Mouse (Mus musculus) forebrain, embryonic 10.5 days (tissue): ENCODE measurements around the gene Cav3. TPM values are rescaled to one million over a fixed set of nuclear protein-coding genes. Genes with fewer than 3 reads are reported as not detected.

Experiments
- DNase-seq: peaks from one replicate; pipeline ENCODE4 v3.0.0-alpha.2; 2017; ENCODE audit warnings: low spot score; ENCODE audit errors: extremely low spot score
- H3K27ac ChIP-seq: fragments of 300-500 bp; sonication (generic); 2 replicates; pipeline ENCODE4 v1.5.1; 2016; ENCODE audit warnings: mild to moderate bottlenecking
- H3K27me3 ChIP-seq: fragments of 300-500 bp; sonication (generic); 2 replicates; pipeline ENCODE4 v1.6.1; 2016; ENCODE audit warnings: mild to moderate bottlenecking; ENCODE audit not compliant: poor library complexity, severe bottlenecking
- H3K36me3 ChIP-seq: fragments of 300-500 bp; sonication (generic); replicated peaks from 2 replicates; pipeline ENCODE4 v1.6.1; 2016; ENCODE audit warnings: mild to moderate bottlenecking, moderate library complexity
- H3K4me1 ChIP-seq: fragments of 300-500 bp; sonication (generic); 2 replicates; pipeline ENCODE4 v1.6.1; 2016
- H3K4me3 ChIP-seq: fragments of 300-500 bp; sonication (generic); 2 replicates; pipeline ENCODE4 v1.5.1; 2016; ENCODE audit warnings: mild to moderate bottlenecking, moderate library complexity
- H3K9me3 ChIP-seq: fragments of 300-500 bp; sonication (generic); 2 replicates; pipeline ENCODE4 v1.6.1; 2016; ENCODE audit warnings: mild to moderate bottlenecking, moderate library complexity
- WGBS: fragments of 180-500 bp; shearing (Covaris S2); methylation state at CpG from one replicate; pipeline ENCODE4 v1.1.7; 2016; 5-methylcytosine and 5-hydroxymethylcytosine counted together
- polyA plus RNA-seq: library from polyadenylated mRNA; unstranded; fragments of >200 nt; fragmentation: Nextera tagmentation; extraction: Ambion mirVana; gene quantifications from 2 replicates; pipeline ENCODE4 v1.2.1, GENCODE M21; 2016

The Cav3 gene
- not detected in 2 replicates for polyA plus RNA-seq

DNA sequence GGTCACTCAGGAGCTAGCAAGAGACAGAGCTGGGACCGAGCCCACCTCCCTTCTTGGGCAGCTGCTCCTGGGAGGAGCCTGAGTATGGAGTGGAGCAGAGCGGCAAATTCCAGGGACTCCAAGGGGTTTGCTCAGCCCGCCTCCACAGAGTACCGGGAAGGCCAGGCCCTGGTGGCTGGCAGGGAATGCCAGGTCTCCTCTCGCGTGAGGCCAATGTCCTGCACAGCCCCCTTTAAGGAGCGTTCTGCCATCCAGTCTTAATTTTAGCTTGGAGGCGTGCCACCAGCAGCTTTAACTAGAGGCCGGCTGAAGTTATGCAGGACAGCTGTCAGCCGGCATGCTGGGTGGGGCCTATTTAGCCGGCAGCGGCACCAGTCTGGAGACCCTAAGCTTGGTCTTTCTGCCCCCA lies at the start of gene Cav3:
Gene Cav3, plus strand, starts transcription at position 165 of the 409 bp plus-strand sequence.
- Histone ChIP-seq H3K9me3 (no peaks in the 10 kb centered on the region), H3K4me3 (no peak within 1 kb of the TSS), H3K27ac (no peak within 1 kb of the TSS), H3K4me1 (no peaks in the 10 kb centered on the region), H3K27me3 (no peaks in the 10 kb centered on the region), H3K36me3 (no peaks in the 10 kb centered on the region)
- WGBS: 90% methylated on average over 12 of the region's 12 CpGs
- DNase-seq: no peak

DNA sequence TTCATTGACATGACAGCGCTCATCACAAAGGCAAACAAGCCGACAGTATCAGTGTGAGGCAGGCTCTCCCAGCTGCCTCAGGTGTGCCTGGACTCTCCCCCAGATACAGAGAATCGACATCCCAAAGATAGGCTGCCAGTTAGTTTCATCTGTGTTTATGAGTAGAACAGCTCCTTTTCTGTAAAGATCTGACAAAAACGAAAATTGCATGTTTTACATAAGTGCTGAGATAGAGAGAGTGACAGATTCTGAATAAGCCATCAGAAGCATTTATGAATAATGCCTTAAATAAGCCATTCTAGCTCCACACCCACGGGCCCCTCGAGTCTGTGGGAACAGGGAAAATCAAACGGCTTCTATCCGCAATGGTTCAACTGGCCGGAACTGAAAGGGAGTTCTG lies 40.0 kb upstream of the Cav3 start:
- WGBS: 88% methylated on average over 9 of the region's 9 CpGs
- Histone ChIP-seq H3K4me3 (no peak overlapping the region), H3K27me3 (no peaks in the 10 kb centered on the region), H3K36me3 (no peaks in the 10 kb centered on the region), H3K4me1 (no peaks in the 10 kb centered on the region), H3K27ac (no peak overlapping the region), H3K9me3 (no peaks in the 10 kb centered on the region)
- DNase-seq: no peak

DNA sequence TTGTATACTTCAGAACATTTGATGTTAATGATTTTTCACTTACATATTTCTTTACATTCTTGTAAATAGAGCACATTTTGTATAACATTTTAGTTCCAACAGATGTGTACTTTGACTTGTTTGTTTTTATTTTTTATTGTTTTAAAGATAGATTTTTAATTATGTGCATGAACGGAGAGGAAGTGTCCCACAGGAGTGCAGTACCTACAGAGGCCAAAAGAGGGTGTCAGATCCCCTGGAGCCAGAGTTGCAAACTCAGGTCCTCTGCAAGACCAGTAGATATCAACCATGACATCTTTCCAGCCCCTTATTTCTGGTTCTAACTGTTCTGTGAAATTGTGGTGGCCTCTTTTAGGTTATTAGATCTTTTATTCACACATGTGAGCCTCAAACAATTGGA lies 38.4 kb upstream of the Cav3 start:
- Histone ChIP-seq H3K27me3 (no peaks in the 10 kb centered on the region), H3K27ac (no peak overlapping the region), H3K36me3 (no peaks in the 10 kb centered on the region), H3K4me3 (no peak overlapping the region), H3K9me3 (no peaks in the 10 kb centered on the region), H3K4me1 (no peaks in the 10 kb centered on the region)
- no peak for DNase-seq
- WGBS: 92% methylated on average over 1 of the region's 1 CpGs

DNA sequence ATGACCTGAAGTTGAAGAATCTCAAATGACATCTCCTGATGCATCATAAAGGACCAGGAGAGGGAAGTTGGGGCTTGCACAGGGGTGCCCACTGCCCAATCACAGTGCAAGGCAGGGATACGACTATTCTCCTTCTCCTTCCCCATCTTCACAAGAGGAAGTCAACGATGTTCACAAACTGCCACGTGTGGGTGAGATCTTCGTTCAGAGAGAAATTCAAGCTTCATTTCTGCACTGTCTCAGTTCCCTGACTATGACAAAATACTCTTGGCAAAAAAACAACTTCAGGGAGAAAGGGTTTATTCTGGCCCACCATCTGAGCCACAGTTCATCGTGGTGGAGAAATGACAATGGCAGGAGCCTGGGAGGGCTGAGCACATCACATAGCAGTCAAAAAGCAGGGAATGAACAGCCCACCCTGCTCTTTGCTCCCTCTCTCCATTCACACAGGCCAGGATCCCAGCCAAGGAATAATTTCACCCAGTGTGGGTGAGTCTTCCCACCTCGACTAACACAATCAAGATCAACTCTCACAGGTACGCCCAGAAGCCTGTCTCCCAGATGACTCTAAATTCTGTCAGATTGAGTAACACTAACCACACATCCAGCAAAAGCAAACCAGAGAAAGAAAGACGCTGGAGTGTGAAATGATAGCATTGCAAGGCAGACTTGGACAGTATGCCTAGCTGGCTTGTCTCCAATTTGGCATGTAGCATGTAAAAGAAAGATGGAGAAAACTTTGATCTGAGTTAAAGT lies 35.4 kb upstream of the Cav3 start:
- H3K27me3 ChIP-seq: no peaks in the 10 kb centered on the region
- no peaks in the 10 kb centered on the region for H3K9me3 ChIP-seq
- no peaks in the 10 kb centered on the region for H3K36me3 ChIP-seq
- H3K4me1 ChIP-seq: no peaks in the 10 kb centered on the region
- no peak overlapping the region for H3K4me3 ChIP-seq
- no peak overlapping the region for H3K27ac ChIP-seq
- no peak for DNase-seq
- 93% methylated on average over 8 of the region's 8 CpGs for WGBS

DNA sequence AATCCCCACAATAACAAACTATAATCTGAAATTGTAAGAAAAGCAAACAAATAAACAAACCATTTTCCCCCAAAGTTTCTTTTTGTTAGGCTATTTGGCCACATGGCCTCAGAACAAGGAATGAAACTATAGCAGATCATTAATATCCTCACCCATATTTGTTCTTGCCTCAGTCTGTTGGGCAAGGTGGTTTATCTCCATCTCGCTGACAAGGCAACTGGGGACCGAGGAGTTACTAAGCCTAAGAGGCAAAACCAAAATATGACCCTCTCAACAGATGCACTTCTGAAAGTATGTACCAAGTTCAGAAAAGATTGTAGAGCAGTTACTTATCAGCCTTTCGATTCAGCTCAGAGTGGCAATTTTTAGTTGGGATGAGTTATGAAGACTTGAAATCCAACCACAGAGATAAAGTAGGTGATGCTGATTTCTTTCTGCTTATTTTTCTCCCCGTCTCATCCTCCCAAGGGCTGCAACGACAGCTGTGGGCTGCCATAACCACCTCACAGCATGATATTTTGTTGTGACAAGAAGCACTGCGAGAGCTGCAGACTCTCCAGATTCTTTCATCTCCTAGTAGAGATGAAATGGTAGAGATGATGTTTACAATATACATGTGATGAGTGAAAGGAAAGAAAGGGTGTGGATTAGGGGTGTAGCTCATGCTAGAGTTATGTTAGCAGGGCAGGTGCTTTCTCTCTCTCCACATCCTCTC lies 33.1 kb upstream of the Cav3 start:
- DNase-seq: no peak
- Histone ChIP-seq H3K27ac (no peak overlapping the region), H3K27me3 (no peaks in the 10 kb centered on the region), H3K9me3 (no peaks in the 10 kb centered on the region), H3K4me3 (no peak overlapping the region), H3K4me1 (no peaks in the 10 kb centered on the region), H3K36me3 (no peaks in the 10 kb centered on the region)
- WGBS: 79% methylated on average over 6 of the region's 6 CpGs

DNA sequence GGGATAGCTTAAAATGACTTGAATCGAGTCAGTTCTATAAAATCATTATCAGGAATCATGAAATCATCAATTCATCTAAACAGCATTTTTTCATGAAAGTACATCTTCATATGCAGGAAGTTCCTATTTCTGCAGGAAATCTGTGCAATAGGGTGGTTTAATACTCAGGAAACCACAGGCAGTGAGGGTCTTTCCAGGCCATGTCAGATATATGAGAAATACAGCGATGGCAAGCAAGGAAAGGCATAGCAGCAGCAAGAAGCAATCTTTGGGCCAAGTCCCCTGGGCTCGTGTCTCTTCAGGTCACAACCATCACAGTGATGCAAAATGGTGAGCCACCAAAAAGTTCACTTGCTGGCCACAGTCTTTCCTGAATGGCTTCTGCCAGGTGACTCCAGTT lies 13.6 kb upstream of the Cav3 start:
- 88% methylated on average over 3 of the region's 3 CpGs for WGBS
- H3K4me3 ChIP-seq: no peak overlapping the region
- no peaks in the 10 kb centered on the region for H3K27me3 ChIP-seq
- H3K9me3 ChIP-seq: no peaks in the 10 kb centered on the region
- H3K36me3 ChIP-seq: no peaks in the 10 kb centered on the region
- H3K4me1 ChIP-seq: peaks cover 7% of the 10 kb centered on the region; the same call in 1 of the 2 replicates
- no peak for DNase-seq
- H3K27ac ChIP-seq: no peak overlapping the region

DNA sequence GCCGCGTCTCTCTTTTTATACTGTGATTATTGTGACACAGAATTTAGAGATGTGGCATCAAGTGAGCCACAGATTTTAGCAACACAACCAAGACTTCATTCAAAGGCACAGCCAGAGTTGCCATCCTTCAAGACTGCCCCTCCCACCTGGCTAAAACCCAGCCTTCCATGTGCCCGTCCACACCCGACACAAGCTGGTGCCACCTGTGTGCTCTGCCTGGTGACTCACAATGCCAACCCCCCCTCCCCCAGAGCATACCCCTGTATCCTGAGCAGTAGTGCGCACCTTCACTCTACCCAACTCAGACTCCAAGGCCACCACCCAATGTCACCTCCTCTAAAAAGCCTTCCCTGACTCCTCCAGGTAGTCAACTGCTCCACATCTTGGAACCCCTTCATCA lies 2.2 kb downstream of the Cav3 start:
- WGBS: 86% methylated on average over 5 of the region's 5 CpGs
- Histone ChIP-seq H3K9me3 (no peaks in the 10 kb centered on the region), H3K27ac (no peak overlapping the region), H3K4me1 (no peaks in the 10 kb centered on the region), H3K4me3 (no peak overlapping the region), H3K27me3 (no peaks in the 10 kb centered on the region), H3K36me3 (no peaks in the 10 kb centered on the region)
- no peak for DNase-seq

DNA sequence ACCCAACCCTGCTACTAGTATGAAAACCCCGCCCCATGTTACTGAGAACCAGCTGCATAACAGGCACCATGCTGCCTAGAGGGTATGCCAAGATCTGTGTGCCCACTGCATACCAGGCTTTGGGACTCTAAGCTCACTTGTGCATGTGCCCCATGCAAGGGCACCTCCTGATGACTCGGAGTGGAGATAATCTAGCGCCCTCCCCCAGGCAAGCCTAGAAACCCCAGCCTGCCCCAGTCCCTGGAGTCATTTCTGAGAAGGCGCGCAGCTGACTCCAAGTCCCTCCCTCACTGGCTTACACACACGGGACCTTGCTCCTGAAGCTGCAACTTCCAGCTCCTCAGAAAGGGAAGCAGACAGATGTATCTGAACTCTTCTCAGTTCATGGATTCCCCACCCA lies 4.0 kb downstream of the Cav3 start:
- Histone ChIP-seq H3K9me3 (no peaks in the 10 kb centered on the region), H3K36me3 (no peaks in the 10 kb centered on the region), H3K27ac (no peak overlapping the region), H3K4me3 (no peak overlapping the region), H3K27me3 (no peaks in the 10 kb centered on the region), H3K4me1 (no peaks in the 10 kb centered on the region)
- 92% methylated on average over 6 of the region's 6 CpGs for WGBS
- no peak for DNase-seq

DNA sequence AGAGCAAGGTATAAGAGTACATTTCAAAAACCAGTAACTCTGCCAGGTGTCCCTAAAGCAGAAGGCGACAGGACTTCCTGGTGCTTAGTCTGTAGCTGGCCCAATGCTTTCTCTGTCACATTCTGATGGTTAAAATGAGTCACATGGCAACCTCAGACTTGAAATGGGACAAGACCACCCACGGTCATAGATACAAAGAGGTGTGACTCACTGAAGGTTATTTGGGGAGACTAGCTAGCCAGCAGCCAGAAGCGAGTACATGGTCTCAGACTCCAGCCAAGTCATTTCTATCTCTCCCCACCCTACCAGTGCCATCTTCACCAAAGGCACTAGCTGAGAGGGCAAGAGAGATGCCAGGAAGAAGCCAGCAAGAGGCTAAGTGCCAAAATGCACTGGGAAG lies 6.1 kb downstream of the Cav3 start:
- H3K4me1 ChIP-seq: peaks cover 4% of the 10 kb centered on the region
- no peaks in the 10 kb centered on the region for H3K9me3 ChIP-seq
- 80% methylated on average over 3 of the region's 3 CpGs for WGBS
- no peaks in the 10 kb centered on the region for H3K27me3 ChIP-seq
- no peak overlapping the region for H3K27ac ChIP-seq
- no peak for DNase-seq
- H3K4me3 ChIP-seq: no peak overlapping the region
- no peaks in the 10 kb centered on the region for H3K36me3 ChIP-seq

DNA sequence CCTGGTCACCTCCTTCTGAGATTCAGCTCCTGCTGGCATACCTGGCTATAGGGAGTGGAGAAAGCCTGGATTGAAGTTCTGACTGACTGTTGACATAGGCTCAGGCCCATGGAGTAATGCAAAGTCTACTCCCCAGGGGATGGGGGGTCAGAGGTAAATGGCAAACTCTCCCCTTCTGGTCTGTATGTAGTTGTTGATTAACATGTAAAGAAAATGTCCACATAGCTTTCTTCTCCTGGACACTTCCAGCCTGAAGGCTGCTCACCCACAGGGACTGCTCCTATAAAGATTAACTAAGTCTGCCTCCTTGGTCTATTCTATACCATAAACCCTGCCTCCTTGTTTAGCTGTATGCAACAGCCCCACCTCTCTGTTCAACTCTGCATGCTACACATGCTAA lies 6.7 kb downstream of the Cav3 start:
- H3K36me3 ChIP-seq: no peaks in the 10 kb centered on the region
- H3K27me3 ChIP-seq: no peaks in the 10 kb centered on the region
- H3K9me3 ChIP-seq: no peaks in the 10 kb centered on the region
- H3K4me1 ChIP-seq: peaks cover 4% of the 10 kb centered on the region
- H3K4me3 ChIP-seq: no peak overlapping the region
- no peak overlapping the region for H3K27ac ChIP-seq
- no peak for DNase-seq

DNA sequence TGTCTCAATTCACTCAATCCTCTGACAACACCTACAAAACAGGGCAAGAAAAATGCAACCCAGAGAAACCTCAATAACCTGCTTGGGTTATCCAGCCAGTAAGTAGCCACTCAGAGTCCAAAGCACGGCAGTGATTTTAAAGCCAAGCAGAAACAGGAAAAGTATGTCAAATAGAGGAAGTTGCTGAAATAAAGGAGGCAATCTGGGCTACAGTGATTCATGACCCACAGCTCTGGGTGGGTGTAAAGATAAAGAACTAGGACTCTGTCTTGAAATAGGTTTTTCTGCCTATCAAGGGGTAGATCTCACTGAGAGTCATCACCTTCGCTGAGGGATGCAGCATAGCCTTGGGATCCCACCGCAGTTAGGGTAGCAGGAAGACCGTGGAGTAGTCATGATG lies 12.3 kb downstream of the Cav3 start:
- WGBS: 91% methylated on average over 4 of the region's 4 CpGs
- Histone ChIP-seq H3K36me3 (no peaks in the 10 kb centered on the region), H3K9me3 (no peaks in the 10 kb centered on the region), H3K27me3 (no peaks in the 10 kb centered on the region), H3K4me3 (no peak overlapping the region), H3K4me1 (peaks cover 4% of the 10 kb centered on the region), H3K27ac (no peak overlapping the region)
- no peak for DNase-seq

DNA sequence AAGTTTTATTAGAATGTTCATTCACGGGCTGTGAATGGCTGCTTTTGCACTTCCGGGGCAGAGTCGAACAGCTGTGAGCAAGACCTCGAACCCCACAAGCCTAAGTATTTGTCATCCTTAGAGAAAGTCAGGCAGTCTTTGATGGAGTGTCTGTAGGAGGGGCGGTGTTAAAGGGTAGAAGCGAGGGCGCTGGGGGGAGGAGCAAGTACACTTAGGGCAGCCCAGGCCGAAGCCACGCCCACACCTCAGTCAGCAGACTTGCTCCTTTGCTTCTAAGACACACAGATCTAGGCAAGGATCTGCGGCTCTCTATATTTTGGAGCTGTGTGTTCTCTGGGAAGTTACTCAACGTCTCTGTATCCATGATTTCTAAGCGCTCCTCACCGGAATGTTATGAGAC lies 20.6 kb downstream of the Cav3 start:
- DNase-seq: no peak
- H3K4me3 ChIP-seq: no peak overlapping the region
- 58% methylated on average over 13 of the region's 13 CpGs for WGBS

DNA sequence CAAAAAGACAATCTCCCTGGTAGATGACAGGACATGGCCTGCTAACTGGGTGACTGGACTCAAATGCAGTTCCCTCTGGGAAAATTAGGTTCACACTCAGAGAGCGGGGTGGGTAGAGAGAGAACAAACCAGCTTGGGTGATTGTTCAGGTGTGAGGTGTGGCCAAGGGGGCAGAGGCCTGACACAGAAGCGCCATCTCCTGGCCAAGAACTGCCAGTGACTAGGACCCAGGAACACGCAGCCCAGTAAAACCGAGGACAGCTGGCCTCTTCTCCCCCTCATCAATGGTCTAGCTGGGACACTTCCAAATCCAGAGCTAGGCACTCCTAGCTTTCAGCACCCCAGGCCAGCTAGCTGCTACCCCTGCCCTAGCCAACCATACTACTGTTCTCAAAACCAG lies 25.0 kb downstream of the Cav3 start:
- Histone ChIP-seq H3K9me3 (no peaks in the 10 kb centered on the region), H3K27me3 (peaks cover 43% of the 10 kb centered on the region), H3K4me3 (no peak overlapping the region), H3K36me3 (no peaks in the 10 kb centered on the region), H3K4me1 (peaks cover 10% of the 10 kb centered on the region), H3K27ac (no peak overlapping the region)
- 6% methylated on average over 4 of the region's 4 CpGs for WGBS
- peak; percentile 39 for DNase-seq

More for the DNA sequence above, 20.6 kb downstream of the Cav3 start:
- H3K9me3 ChIP-seq: no peaks in the 10 kb centered on the region
- H3K27ac ChIP-seq: no peak overlapping the region
- H3K27me3 ChIP-seq: no peaks in the 10 kb centered on the region
- no peaks in the 10 kb centered on the region for H3K36me3 ChIP-seq
- 0 out of 2 replicates have a peak, but pooled peaks cover 5% of the 10 kb centered on the region for H3K4me1 ChIP-seq
